Mouse (Mus musculus) hindbrain, embryonic 12.5 days (tissue): ENCODE measurements around the gene Pyy. TPM values are rescaled to one million over a fixed set of nuclear protein-coding genes. Genes with fewer than 3 reads are reported as not detected.

Source experiments
- ATAC-seq: fragments of 200-750 bp; cut with Nextera tagmentation; 2 replicates; pipeline ENCODE4 v1.8.0; 2017; ENCODE audit warnings: moderate TSS enrichment; ENCODE audit not compliant: low FRiP score
- H3K27ac ChIP-seq: fragments of 300-500 bp; sonication (generic); 2 replicates; pipeline ENCODE4 v1.5.1; 2016; ENCODE audit warnings: mild to moderate bottlenecking
- H3K27me3 ChIP-seq: fragments of 300-500 bp; sonication (generic); 2 replicates; pipeline ENCODE4 v1.6.1; 2016; ENCODE audit warnings: mild to moderate bottlenecking
- H3K36me3 ChIP-seq: fragments of 300-500 bp; sonication (generic); 2 replicates; pipeline ENCODE4 v1.6.1; 2016; ENCODE audit warnings: mild to moderate bottlenecking
- H3K4me1 ChIP-seq: fragments of 300-500 bp; sonication (generic); 2 replicates; pipeline ENCODE4 v1.6.1; 2016
- H3K4me2 ChIP-seq: fragments of 300-500 bp; sonication (generic); replicated peaks from 2 replicates; pipeline ENCODE4 v1.6.1; 2016; ENCODE audit warnings: mild to moderate bottlenecking
- H3K4me3 ChIP-seq: fragments of 300-500 bp; sonication (generic); 2 replicates; pipeline ENCODE4 v1.5.1; 2016; ENCODE audit warnings: mild to moderate bottlenecking
- H3K9ac ChIP-seq: fragments of 300-500 bp; sonication (generic); 2 replicates; pipeline ENCODE4 v1.6.1; 2016; ENCODE audit warnings: mild to moderate bottlenecking, moderate library complexity
- H3K9me3 ChIP-seq: fragments of 300-500 bp; sonication (generic); replicated peaks from 2 replicates; pipeline ENCODE4 v1.6.1; 2016; ENCODE audit warnings: mild to moderate bottlenecking
- WGBS: fragments of 180-500 bp; shearing (Covaris S2); methylation state at CpG from one replicate; pipeline ENCODE4 v1.1.7; 2016; 5-methylcytosine and 5-hydroxymethylcytosine counted together
- polyA plus RNA-seq: library from polyadenylated mRNA; unstranded; fragments of >200 nt; fragmentation: Nextera tagmentation; extraction: Ambion mirVana; gene quantifications from 2 replicates; pipeline ENCODE4 v1.2.1, GENCODE M21; 2016

The Pyy gene
- polyA plus RNA-seq, 1 experiment from 2014 or later: 5.5 TPM

DNA sequence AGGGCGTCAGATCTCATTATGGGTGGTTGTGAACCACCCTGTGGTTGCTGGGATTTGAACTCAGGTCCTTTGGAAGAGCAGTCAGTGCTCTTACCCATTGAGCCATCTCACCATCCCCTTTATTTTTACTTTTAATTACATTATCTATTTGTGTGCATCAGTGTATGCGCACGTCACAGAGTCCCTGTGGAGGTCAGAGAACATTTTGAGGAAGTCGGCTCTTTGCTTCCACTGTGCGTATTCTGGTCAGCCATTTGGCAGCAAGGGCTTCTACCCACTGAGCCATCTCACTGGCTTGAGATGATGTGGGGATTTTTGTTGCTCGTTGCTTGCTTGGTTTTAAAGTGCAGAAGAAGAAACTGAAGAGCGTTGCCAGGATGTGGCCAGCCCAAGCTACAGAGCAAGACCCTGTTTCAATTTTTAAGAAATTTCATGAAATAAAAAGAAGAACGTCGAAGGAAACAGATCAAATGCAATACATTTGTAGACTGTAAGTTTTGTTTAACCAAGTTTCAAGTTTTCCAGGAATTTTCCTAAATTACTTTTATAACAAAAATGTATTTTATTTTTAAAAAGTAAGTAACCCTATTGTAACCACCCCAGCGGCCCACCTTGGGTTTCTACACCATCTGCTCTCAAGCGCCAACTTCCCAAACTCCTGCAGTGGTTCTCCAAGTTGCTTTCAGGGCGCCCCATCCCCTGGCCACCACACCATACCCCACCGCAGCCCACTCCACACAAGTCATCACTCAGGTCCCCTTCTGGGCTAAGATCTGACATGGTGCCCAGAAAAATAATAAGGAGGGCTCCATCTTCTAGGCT, 30.2 kb upstream of the Pyy start:
- no peak for ATAC-seq
- Histone ChIP-seq H3K4me3 (0 out of 2 replicates have a peak overlapping the region, but pooled peaks have one; percentile 2), H3K27me3 (peaks cover 21% of the 10 kb centered on the region), H3K9me3 (no peaks in the 10 kb centered on the region), H3K4me1 (peaks cover 10% of the 10 kb centered on the region), H3K9ac (0 out of 2 replicates have a peak overlapping the region, but pooled peaks have one; percentile 46), H3K36me3 (no peaks in the 10 kb centered on the region), H3K27ac (no peak overlapping the region), H3K4me2 (peak overlapping the region; percentile 49)
- WGBS: 47% methylated on average over 13 of the region's 13 CpGs

- H3K27ac ChIP-seq: no peak overlapping the region
- H3K27me3 ChIP-seq: peaks cover 12% of the 10 kb centered on the region
- H3K4me1 ChIP-seq: peaks cover 10% of the 10 kb centered on the region
- H3K36me3 ChIP-seq: no peaks in the 10 kb centered on the region
- H3K4me2 ChIP-seq: no peak overlapping the region
- H3K9ac ChIP-seq: 0 out of 2 replicates have a peak overlapping the region, but pooled peaks have one; percentile 13
- no peak overlapping the region for H3K4me3 ChIP-seq
- peak; percentile 53; the same call in 1 of the 2 replicates for ATAC-seq
- 31% methylated on average over 4 of the region's 4 CpGs for WGBS
- H3K9me3 ChIP-seq: no peaks in the 10 kb centered on the region
These were observed 26.9 kb upstream of the Pyy start for GRCm38 (mm10) chr11:102134516-102134915.

- no peak overlapping the region for H3K9ac ChIP-seq
- no peaks in the 10 kb centered on the region for H3K9me3 ChIP-seq
- no peaks in the 10 kb centered on the region for H3K36me3 ChIP-seq
- no peaks in the 10 kb centered on the region for H3K4me1 ChIP-seq
- no peak for ATAC-seq
- no peak overlapping the region for H3K27ac ChIP-seq
- H3K4me3 ChIP-seq: no peak overlapping the region
- WGBS: 89% methylated on average over 6 of the region's 6 CpGs
- no peak overlapping the region for H3K4me2 ChIP-seq
- 0 out of 2 replicates have a peak, but pooled peaks cover 8% of the 10 kb centered on the region for H3K27me3 ChIP-seq
These were observed 9.8 kb upstream of the Pyy start for GRCm38 (mm10) chr11:102117386-102117785.

- no peak overlapping the region for H3K4me3 ChIP-seq
- no peaks in the 10 kb centered on the region for H3K9me3 ChIP-seq
- no peak overlapping the region for H3K27ac ChIP-seq
- no peak overlapping the region for H3K4me2 ChIP-seq
- H3K36me3 ChIP-seq: no peaks in the 10 kb centered on the region
- no peaks in the 10 kb centered on the region for H3K4me1 ChIP-seq
- ATAC-seq: no peak
- H3K9ac ChIP-seq: no peak overlapping the region
- 0 out of 2 replicates have a peak, but pooled peaks cover 8% of the 10 kb centered on the region for H3K27me3 ChIP-seq
- 84% methylated on average over 8 of the region's 8 CpGs for WGBS
These were observed 8.6 kb upstream of the Pyy start for GRCm38 (mm10) chr11:102116241-102116640.

GRCm38 (mm10) chr11:102111576-102111975, 3.9 kb upstream of the Pyy start:
- 85% methylated on average over 5 of the region's 5 CpGs for WGBS
- no peak overlapping the region for H3K4me3 ChIP-seq
- H3K27ac ChIP-seq: no peak overlapping the region
- H3K27me3 ChIP-seq: peaks cover 42% of the 10 kb centered on the region
- no peak for ATAC-seq
- H3K4me2 ChIP-seq: no peak overlapping the region
- H3K4me1 ChIP-seq: peaks cover 7% of the 10 kb centered on the region; the same call in 1 of the 2 replicates
- no peak overlapping the region for H3K9ac ChIP-seq
- no peaks in the 10 kb centered on the region for H3K36me3 ChIP-seq
- no peaks in the 10 kb centered on the region for H3K9me3 ChIP-seq

- no peak overlapping the region for H3K27ac ChIP-seq
- H3K4me3 ChIP-seq: 0 out of 2 replicates have a peak overlapping the region, but pooled peaks have one; percentile 4
- WGBS: 2% methylated on average over 21 of the region's 21 CpGs
- H3K9me3 ChIP-seq: no peaks in the 10 kb centered on the region
- no peak overlapping the region; the same call in 1 of the 2 replicates for H3K9ac ChIP-seq
- H3K27me3 ChIP-seq: peaks cover 77% of the 10 kb centered on the region
- H3K36me3 ChIP-seq: no peaks in the 10 kb centered on the region
- H3K4me1 ChIP-seq: peaks cover 7% of the 10 kb centered on the region; the same call in 1 of the 2 replicates
- peak overlapping the region; percentile 19; the same call in 1 of the 2 replicates for H3K4me2 ChIP-seq
- no peak for ATAC-seq
These were observed 721 bp downstream of the Pyy start for GRCm38 (mm10) chr11:102106911-102107310.

DNA sequence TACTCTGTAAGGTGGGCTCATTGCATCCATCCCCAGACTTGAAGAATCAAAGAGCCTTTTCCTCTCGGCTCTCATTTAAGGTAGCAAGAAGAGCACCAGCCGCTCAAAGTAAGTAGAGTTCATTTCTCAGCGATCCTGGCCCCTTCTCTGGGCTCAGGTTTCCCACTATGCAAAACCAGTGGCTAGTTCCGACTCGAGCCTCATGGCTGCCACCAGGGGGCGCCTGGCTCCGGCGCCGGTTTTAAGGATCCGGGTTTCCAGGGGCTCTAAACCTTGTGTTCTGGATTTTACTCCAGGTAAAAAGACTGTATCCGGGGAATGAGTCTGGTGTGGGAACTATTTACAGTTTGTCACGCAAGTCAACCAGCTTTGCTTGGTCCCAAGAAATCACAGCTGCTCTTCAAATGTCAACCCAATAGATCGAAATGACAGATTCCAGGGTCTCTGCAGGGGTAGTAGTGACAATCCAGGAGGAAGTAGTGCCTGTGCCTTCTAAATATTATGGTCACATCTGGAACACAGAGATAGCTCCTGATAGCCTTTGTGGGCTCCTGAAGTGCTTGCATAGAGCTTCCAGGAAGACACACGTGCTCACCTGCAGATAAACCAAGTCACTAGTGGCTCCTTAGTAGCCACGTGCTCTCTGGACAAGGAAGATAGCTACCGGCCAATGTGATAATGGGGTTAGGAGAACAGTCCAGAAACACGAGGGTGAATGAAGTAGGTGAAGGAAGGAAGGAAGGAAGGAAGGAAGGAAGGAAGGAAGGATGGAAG, 5.0 kb downstream of the Pyy start:
- peaks cover 82% of the 10 kb centered on the region for H3K27me3 ChIP-seq
- H3K4me3 ChIP-seq: no peak overlapping the region
- H3K4me2 ChIP-seq: no peak overlapping the region
- H3K9ac ChIP-seq: no peak overlapping the region
- no peaks in the 10 kb centered on the region for H3K36me3 ChIP-seq
- no peak for ATAC-seq
- no peaks in the 10 kb centered on the region for H3K9me3 ChIP-seq
- no peak overlapping the region for H3K27ac ChIP-seq
- WGBS: 19% methylated on average over 17 of the region's 17 CpGs
- H3K4me1 ChIP-seq: peaks cover 7% of the 10 kb centered on the region; the same call in 1 of the 2 replicates

DNA sequence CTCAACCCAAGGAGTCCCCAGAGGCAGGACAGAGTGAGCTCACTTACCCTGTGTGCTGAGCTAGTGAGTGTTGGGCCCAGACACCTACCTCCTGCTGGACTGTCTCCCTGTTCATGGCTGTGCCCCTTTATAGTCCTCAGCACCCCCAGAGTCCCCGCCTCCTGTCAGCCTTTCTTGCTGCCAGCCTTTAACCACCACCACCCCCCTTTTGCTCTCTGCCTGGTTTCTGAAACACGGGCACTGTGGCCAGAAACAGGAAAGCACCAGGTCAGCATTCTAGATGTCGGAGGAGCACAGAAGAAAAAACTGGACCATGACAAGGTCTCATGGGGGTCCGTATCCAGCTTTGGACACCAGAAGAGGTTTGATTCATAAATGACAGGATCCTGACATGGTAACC, 6.4 kb downstream of the Pyy start, which contains the start of gene Ppy:
Gene Ppy, minus strand, starts transcription at position 101 of the 400 bp plus-strand sequence.
- no peak within 1 kb of the TSS; the same call in 1 of the 2 replicates for H3K9ac ChIP-seq
- no peaks in the 10 kb centered on the region for H3K36me3 ChIP-seq
- 75% methylated on average over 4 of the region's 4 CpGs for WGBS
- no peak within 1 kb of the TSS for H3K27ac ChIP-seq
- H3K4me2 ChIP-seq: no peak within 1 kb of the TSS
- ATAC-seq: no peak
- H3K9me3 ChIP-seq: no peaks in the 10 kb centered on the region
- no peak within 1 kb of the TSS for H3K4me3 ChIP-seq
- peaks cover 70% of the 10 kb centered on the region for H3K27me3 ChIP-seq
- peaks cover 13% of the 10 kb centered on the region for H3K4me1 ChIP-seq

DNA sequence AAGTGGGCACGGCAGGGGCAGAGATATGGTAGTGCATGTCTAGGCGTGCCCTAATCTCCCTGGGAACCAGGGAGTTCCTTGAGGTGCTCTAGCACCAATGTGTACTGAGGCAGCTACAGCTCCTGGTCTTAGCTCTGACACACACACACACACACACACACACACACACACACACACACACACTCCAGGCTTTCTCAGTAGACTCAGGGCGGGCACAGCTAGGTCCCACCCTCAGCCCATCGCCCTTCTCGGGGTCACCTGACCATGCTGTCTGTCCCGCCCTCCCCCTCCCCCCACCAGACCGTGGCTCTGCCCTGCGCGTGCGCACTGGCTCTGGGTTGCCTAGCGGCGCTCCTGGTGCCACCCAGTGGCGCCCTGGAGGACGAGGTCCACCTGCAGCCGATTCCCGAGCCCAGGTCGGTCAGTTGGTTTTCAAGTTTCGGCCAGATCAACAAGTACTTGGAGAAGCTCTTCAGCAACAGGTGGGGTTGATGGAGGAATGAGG, 10.7 kb downstream of the Pyy start:
- 8% methylated on average over 18 of the region's 18 CpGs for WGBS
- Histone ChIP-seq H3K4me1 (peaks cover 13% of the 10 kb centered on the region), H3K9ac (no peak overlapping the region), H3K27me3 (peaks cover 33% of the 10 kb centered on the region), H3K36me3 (no peaks in the 10 kb centered on the region), H3K27ac (no peak overlapping the region), H3K4me3 (peak overlapping the region; percentile 11; the same call in 1 of the 2 replicates), H3K4me2 (peak overlapping the region; percentile 50), H3K9me3 (no peaks in the 10 kb centered on the region)
- ATAC-seq: peak; percentile 88

GRCm38 (mm10) chr11:102096446-102096845, 11.2 kb downstream of the Pyy start:
- 68% methylated on average over 5 of the region's 5 CpGs for WGBS
- Histone ChIP-seq H3K4me2 (peak overlapping the region; percentile 50), H3K27me3 (peaks cover 32% of the 10 kb centered on the region), H3K36me3 (no peaks in the 10 kb centered on the region), H3K4me3 (no peak overlapping the region), H3K9me3 (no peaks in the 10 kb centered on the region), H3K4me1 (peaks cover 13% of the 10 kb centered on the region), H3K9ac (no peak overlapping the region), H3K27ac (no peak overlapping the region)
- 0 out of 2 replicates have a peak, but pooled peaks have one; percentile 26 for ATAC-seq

DNA sequence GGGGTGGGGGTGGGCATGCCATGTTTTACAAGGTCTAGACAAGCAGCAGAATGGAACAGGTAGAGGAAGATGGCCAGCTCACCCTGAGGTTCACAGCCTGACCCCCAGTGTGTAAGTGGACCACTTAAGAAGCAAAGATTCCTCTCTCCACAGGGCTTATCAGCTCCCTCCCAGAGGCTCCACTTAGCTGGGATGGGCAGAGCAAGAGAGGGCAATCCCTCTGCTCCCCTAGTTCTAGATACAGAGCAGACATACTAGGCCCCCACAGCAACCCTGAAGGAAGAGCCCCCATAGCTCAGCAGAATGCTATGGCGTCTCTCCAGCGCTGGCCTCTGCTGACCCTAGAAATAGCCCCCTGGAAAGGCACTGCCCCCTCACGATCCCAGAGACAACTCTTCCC, 12.0 kb downstream of the Pyy start:
- Histone ChIP-seq H3K36me3 (no peaks in the 10 kb centered on the region), H3K27me3 (peaks cover 24% of the 10 kb centered on the region), H3K9ac (no peak overlapping the region), H3K27ac (no peak overlapping the region), H3K4me2 (no peak overlapping the region), H3K9me3 (no peaks in the 10 kb centered on the region), H3K4me1 (peaks cover 13% of the 10 kb centered on the region), H3K4me3 (no peak overlapping the region)
- ATAC-seq: no peak
- WGBS: 78% methylated on average over 3 of the region's 3 CpGs
